Mouse (Mus musculus): ENCODE data around the gene Fsip2. TPM values are rescaled to one million over a fixed set of nuclear protein-coding genes. Genes with fewer than 3 reads are reported as not detected.

The Fsip2 gene
- polyA plus RNA-seq (2012; ENCODE audit: low replicate concordance): not detected in 2 replicates

DNA sequence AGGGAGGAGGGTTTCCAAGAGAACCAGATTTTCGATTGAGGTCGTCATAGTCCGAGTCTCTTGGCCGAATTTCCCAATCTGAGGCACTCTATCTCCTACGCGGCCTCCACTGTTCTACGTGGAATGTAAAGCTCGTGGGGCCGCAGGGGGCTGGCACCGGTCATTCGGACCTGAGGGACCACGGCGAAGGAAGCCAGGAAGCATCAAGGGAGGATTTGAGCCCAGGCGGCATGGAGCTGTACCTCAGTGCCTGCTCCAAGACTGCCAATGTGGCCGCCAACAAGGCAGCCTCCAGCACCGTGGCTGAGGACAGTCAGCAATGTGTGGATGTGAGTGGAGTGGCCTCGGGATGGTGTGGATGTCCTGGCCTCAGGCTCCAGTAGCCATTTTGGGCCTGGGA lies at the start of gene Fsip2:
Gene Fsip2, plus strand, starts transcription at position 163 of the 400 bp plus-strand sequence.

Measured in leukemia stem cell, adult 10-12 weeks (primary cell).